Mouse (Mus musculus) CH12.LX (cell line): ENCODE measurements around the gene Ndufb10. TPM values are rescaled to one million over a fixed set of nuclear protein-coding genes. Genes with fewer than 3 reads are reported as not detected.

ENCODE experiments used
- DNase-seq: peaks from one replicate; pipeline ENCODE4 v3.0.0-alpha.2; 2013; ENCODE audit errors: extremely low read depth
- H3K27ac ChIP-seq: 2 replicates; pipeline ENCODE4 v1.5.1; 2012; ENCODE audit warnings: low read depth, mild to moderate bottlenecking, control low read depth, moderate library complexity; ENCODE audit not compliant: insufficient read depth
- H3K27me3 ChIP-seq: replicated peaks from 2 replicates; pipeline ENCODE3; 2012; ENCODE audit warnings: inconsistent platforms
- H3K36me3 ChIP-seq, 2 experiments: replicated peaks in 1 of 2; 2 replicates each; pipeline versions ENCODE3 to v1.6.1; 2012; ENCODE audit warnings: inconsistent platforms in 1 of 2, low read length in 1 of 2, mild to moderate bottlenecking in 1 of 2, mixed read lengths in 1 of 2, moderate library complexity in 1 of 2; ENCODE audit not compliant: control insufficient read depth in 1 of 2, insufficient read depth in 1 of 2
- H3K4me1 ChIP-seq, 2 experiments: 2 replicates each; pipeline ENCODE4 v1.6.1; 2012; ENCODE audit warnings: inconsistent platforms in 1 of 2, moderate library complexity in 1 of 2; ENCODE audit not compliant: insufficient read depth in 2 of 2, control insufficient read depth in 1 of 2
- H3K4me2 ChIP-seq: 2 replicates; pipeline ENCODE4 v1.6.1; 2012; ENCODE audit warnings: low read depth, mild to moderate bottlenecking, control low read depth; ENCODE audit not compliant: poor library complexity, insufficient read depth, severe bottlenecking
- H3K4me3 ChIP-seq, 3 experiments: fragments of 150-350 bp in 1 of 3; sonication (generic) in 1 of 3; replicated peaks in 1 of 3; 2 replicates each; pipeline versions ENCODE3 to v1.5.1; 2011 to 2012; ENCODE audit warnings: low read depth in 2 of 3, low read length in 2 of 3, mild to moderate bottlenecking in 2 of 3, moderate library complexity in 2 of 3, control low read depth in 1 of 3, improper control_type of control experiment in 1 of 3, inconsistent platforms in 1 of 3, mixed read lengths in 1 of 3; ENCODE audit not compliant: poor library complexity in 1 of 3
- H3K79me2 ChIP-seq: replicated peaks from 2 replicates; pipeline ENCODE4 v1.6.1; 2012; ENCODE audit warnings: mild to moderate bottlenecking, moderate library complexity; ENCODE audit not compliant: control insufficient read depth, poor library complexity, insufficient read depth, severe bottlenecking; ENCODE audit errors: extremely low read depth
- H3K9ac ChIP-seq: 2 replicates; pipeline ENCODE4 v1.6.1; 2012; ENCODE audit warnings: low read depth, mild to moderate bottlenecking, control low read depth, moderate library complexity; ENCODE audit not compliant: insufficient read depth
- H3K9me3 ChIP-seq: replicated peaks from 2 replicates; pipeline ENCODE3; 2012; ENCODE audit warnings: low read length, inconsistent platforms, mixed read lengths
- CHD1 ChIP-seq: IDR thresholded peaks from 2 replicates; pipeline ENCODE4 v1.6.1; 2012; ENCODE audit warnings: low read depth, low read length, improper control_type of control experiment, inconsistent platforms
- CHD2 ChIP-seq: IDR thresholded peaks from 2 replicates; pipeline ENCODE4 v1.6.1; 2011; ENCODE audit warnings: low read length, improper control_type of control experiment
- CTCF ChIP-seq, 2 experiments: IDR thresholded peaks in 1 of 2; conservative IDR thresholded peaks in 1 of 2; 2 replicates each; pipeline ENCODE4 v1.5.1; 2011 to 2012; ENCODE audit warnings: low read depth in 2 of 2, low read length in 2 of 2, improper control_type of control experiment in 1 of 2, inconsistent platforms in 1 of 2, mild to moderate bottlenecking in 1 of 2, moderate library complexity in 1 of 2
- EP300 ChIP-seq: IDR thresholded peaks from 2 replicates; pipeline ENCODE4 v1.6.1; 2011; ENCODE audit warnings: low read length, improper control_type of control experiment
- ETS1 ChIP-seq: conservative IDR thresholded peaks from 2 replicates; pipeline ENCODE4 v1.6.1; 2012; ENCODE audit warnings: low read depth, mild to moderate bottlenecking, inconsistent platforms, low read length, improper control_type of control experiment, moderate library complexity
- GABPA ChIP-seq: IDR thresholded peaks from 2 replicates; pipeline ENCODE4 v1.6.1; 2012; ENCODE audit warnings: low read depth, low read length, improper control_type of control experiment, inconsistent platforms; ENCODE audit not compliant: insufficient replicate concordance
- HCFC1 ChIP-seq: IDR thresholded peaks from 2 replicates; pipeline ENCODE4 v1.6.1; 2012; ENCODE audit warnings: low read depth, mild to moderate bottlenecking, inconsistent platforms, low read length, improper control_type of control experiment
- IRF4 ChIP-seq: IDR thresholded peaks from 2 replicates; pipeline ENCODE4 v1.6.1; 2014; ENCODE audit warnings: low read depth, mild to moderate bottlenecking, inconsistent platforms, low read length, improper control_type of control experiment
- MAFK ChIP-seq: IDR thresholded peaks from 2 replicates; pipeline ENCODE4 v1.6.1; 2011; ENCODE audit warnings: low read length, improper control_type of control experiment; ENCODE audit not compliant: insufficient replicate concordance
- MAX ChIP-seq: IDR thresholded peaks from 2 replicates; pipeline ENCODE4 v1.6.1; 2011; ENCODE audit warnings: low read length, improper control_type of control experiment
- MAZ ChIP-seq: IDR thresholded peaks from 2 replicates; pipeline ENCODE4 v1.6.1; 2012; ENCODE audit warnings: low read depth, mild to moderate bottlenecking, inconsistent platforms, low read length, improper control_type of control experiment, moderate library complexity
- MEF2A ChIP-seq: IDR thresholded peaks from 2 replicates; pipeline ENCODE4 v1.6.1; 2014; ENCODE audit warnings: low read depth, mild to moderate bottlenecking, inconsistent platforms, low read length, improper control_type of control experiment, borderline replicate concordance
- MYC ChIP-seq: IDR thresholded peaks from 2 replicates; pipeline ENCODE4 v1.6.1; 2011; ENCODE audit warnings: low read depth, mild to moderate bottlenecking, improper control_type of control experiment, low read length
- POLR2AphosphoS2 ChIP-seq: IDR thresholded peaks from 2 replicates; pipeline ENCODE4 v1.6.1; 2011; ENCODE audit warnings: low read depth, low read length, improper control_type of control experiment
- SIN3A ChIP-seq: IDR thresholded peaks from 2 replicates; pipeline ENCODE4 v1.6.1; 2012; ENCODE audit warnings: low read length, improper control_type of control experiment, inconsistent platforms
- TBP ChIP-seq: conservative IDR thresholded peaks from 2 replicates; pipeline ENCODE4 v1.6.1; 2011; ENCODE audit warnings: low read depth, low read length, improper control_type of control experiment
- ZC3H11A ChIP-seq: IDR thresholded peaks from 2 replicates; pipeline ENCODE4 v1.6.1; 2012; ENCODE audit warnings: low read depth, mild to moderate bottlenecking, inconsistent platforms, low read length, improper control_type of control experiment
- ZKSCAN1 ChIP-seq: IDR thresholded peaks from 2 replicates; pipeline ENCODE4 v1.6.1; 2012; ENCODE audit warnings: low read depth, inconsistent platforms, low read length, improper control_type of control experiment, borderline replicate concordance
- ZMIZ1 ChIP-seq: IDR thresholded peaks from 2 replicates; pipeline ENCODE4 v1.6.1; 2012; ENCODE audit warnings: low read depth, mild to moderate bottlenecking, inconsistent platforms, low read length, improper control_type of control experiment
- ZNF384 ChIP-seq: IDR thresholded peaks from 2 replicates; pipeline ENCODE4 v1.6.1; 2012; ENCODE audit warnings: low read depth, low read length, improper control_type of control experiment, inconsistent platforms
- dilution Hi-C: fragments of 300-500 bp; cut with MboI; formaldehyde crosslinking; loops from 2 replicates; pipeline ENCODE4 v1.14.3; 2020; ENCODE audit warnings: low sequenced_read_pairs; ENCODE audit not compliant: extremely low pct_unique_long_range_greater_than_20kb, extremely low pct_ligation_motif_present
- in situ Hi-C: fragments of 300-500 bp; cut with MboI; formaldehyde crosslinking; loops from 3 replicates; pipeline ENCODE4 v1.14.3; 2019; ENCODE audit warnings: low sequenced_read_pairs, low pct_ligation_motif_present, low pct_unique_long_range_greater_than_20kb, mixed read lengths
- polyA plus RNA-seq: library from polyadenylated mRNA; unstranded; fragments of >175 nt; gene quantifications from 2 replicates; pipeline ENCODE4 v1.2.1, GENCODE M21; 2012; ENCODE audit warnings: low read depth; ENCODE audit not compliant: insufficient read length
- total RNA-seq, 2 experiments: library from RNA; depleted of rRNA; stranded (reverse); fragments of 300-350 nt in 1 of 2; fragments of >200 nt in 1 of 2; gene quantifications; 2 replicates each; pipeline ENCODE4 v1.2.3; 2012 to 2014

Ndufb10 gene
- total and polyA plus RNA-seq, 3 experiments = 136 to 207 (median 188) TPM

GRCm38 (mm10) chr17:24734513-24734912, 10.2 kb upstream of the Ndufb10 start:
- Histone ChIP-seq H3K79me2 (no peaks in the 10 kb centered on the region), H3K27me3 (no peaks in the 10 kb centered on the region), H3K9ac (no peak overlapping the region), H3K4me3 (no peak overlapping the region), H3K9me3 (no peaks in the 10 kb centered on the region), H3K4me2 (no peak overlapping the region), H3K4me1 (peaks cover 4 to 41% of the 10 kb centered on the region in 2 experiments; a peak in 3 of 4 replicates), H3K27ac (no peak overlapping the region), H3K36me3 (peaks cover 3 to 12% of the 10 kb centered on the region in 2 experiments)
- TF ChIP-seq ZKSCAN1 (no peak), ETS1 (no peak), HCFC1 (no peak), POLR2AphosphoS2 (no peak), ZMIZ1 (no peak), MAX (0 out of 2 replicates have a peak, but pooled peaks have one; percentile 17), EP300 (no peak), GABPA (no peak), CTCF (conservative IDR thresholded peaks at IDR 0.05 in 1 of 2, IDR thresholded peaks at IDR 0.05 in 1 of 2; ENCODE audit: low read depth in 2 of 2, low read length in 2 of 2) (peak; percentile 12 to 48; a peak in 2 of 4 replicates), MYC (peak; percentile 63; the same call in 1 of the 2 replicates), MEF2A (no peak), ZC3H11A (no peak), MAFK (no peak)
- in situ Hi-C loops = no loop called here
- dilution Hi-C loops = no loop called here
- no peak for DNase-seq

GRCm38 (mm10) chr17:24733434-24734050, 9.3 kb upstream of the Ndufb10 start:
- TF ChIP-seq CHD1 = no peak
- TF ChIP-seq MAZ = no peak
- no peak for TF ChIP-seq TBP
- TF ChIP-seq MYC = no peak
- no peak for TF ChIP-seq SIN3A
- TF ChIP-seq IRF4 = no peak
- TF ChIP-seq CHD2 = no peak
- TF ChIP-seq ZNF384 = no peak
- no peak for TF ChIP-seq MAFK
- no peaks in the 10 kb centered on the region for H3K9me3 ChIP-seq
- no peak overlapping the region for H3K27ac ChIP-seq
- dilution Hi-C loops = no loop called here
- no peak overlapping the region for H3K4me3 ChIP-seq
- no peak for DNase-seq
- no peaks in the 10 kb centered on the region for H3K27me3 ChIP-seq
- peaks cover 4 to 41% of the 10 kb centered on the region in 2 experiments; a peak in 3 of 4 replicates for H3K4me1 ChIP-seq
- no peak overlapping the region for H3K9ac ChIP-seq
- no peaks in the 10 kb centered on the region for H3K79me2 ChIP-seq
- in situ Hi-C loops = no loop called here
- H3K4me2 ChIP-seq = no peak overlapping the region
- peaks cover 0 to 7% of the 10 kb centered on the region in 2 experiments for H3K36me3 ChIP-seq
